Mouse (Mus musculus): ENCODE data around the gene Rmnd5a.

The Rmnd5a gene

DNA sequence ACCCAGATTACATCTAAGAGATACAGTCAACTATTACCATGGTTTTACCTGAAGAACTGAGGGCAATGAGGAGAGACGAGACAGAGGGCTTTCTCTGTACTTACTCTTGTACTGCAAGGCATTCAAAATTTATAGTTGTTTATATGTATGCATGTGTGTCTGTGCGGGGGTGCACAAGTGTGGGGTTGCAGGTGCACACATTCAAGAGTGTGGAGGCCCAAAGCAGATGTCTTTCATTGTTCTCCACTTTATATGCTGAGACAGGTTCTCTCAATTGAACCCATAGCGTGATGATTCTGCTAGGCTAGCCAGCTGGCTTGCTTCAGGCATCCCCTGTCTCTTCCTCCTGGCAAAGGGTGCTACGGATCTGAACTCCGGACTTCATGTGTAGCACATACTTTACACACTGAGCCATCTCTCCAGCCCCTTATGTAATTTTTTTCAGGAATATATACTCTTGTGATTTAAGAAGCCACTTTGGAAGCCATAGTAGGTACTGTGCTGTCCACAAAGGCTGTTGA is 69.3 kb downstream of the Rmnd5a start:
- no peak for DNase-seq (ENCODE audit: low spot score)

DNA sequence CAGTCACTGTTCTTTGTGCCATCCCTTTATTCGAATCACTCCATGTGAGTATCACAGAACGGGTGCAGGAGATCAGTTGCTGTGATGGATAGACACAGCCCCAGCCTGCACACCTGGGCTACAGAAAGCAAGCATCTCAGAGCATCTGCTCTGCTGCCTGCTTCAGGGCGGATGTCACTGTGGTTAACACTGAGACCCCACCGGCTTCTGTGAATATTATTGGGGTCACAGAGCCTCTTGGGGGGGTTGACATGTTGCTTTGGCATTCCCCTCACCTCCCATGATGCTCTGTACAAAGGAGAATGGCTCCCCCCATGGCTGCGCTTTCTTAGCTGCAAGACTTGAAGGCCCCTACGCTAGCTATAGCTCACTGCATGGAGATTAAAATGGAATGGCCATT is 71.0 kb downstream of the Rmnd5a start:
- no peak for DNase-seq (ENCODE audit: low spot score)

GRCm38 (mm10) chr6:71363995-71364394 is 76.4 kb downstream of the Rmnd5a start:
- no peak for DNase-seq (ENCODE audit: low spot score)

GRCm38 (mm10) chr6:71361156-71361670 is 79.2 kb downstream of the Rmnd5a start:
- DNase-seq (ENCODE audit: low spot score), result no peak

GRCm38 (mm10) chr6:71360751-71361150 is 79.7 kb downstream of the Rmnd5a start:
- DNase-seq (ENCODE audit: low spot score), result no peak

DNA sequence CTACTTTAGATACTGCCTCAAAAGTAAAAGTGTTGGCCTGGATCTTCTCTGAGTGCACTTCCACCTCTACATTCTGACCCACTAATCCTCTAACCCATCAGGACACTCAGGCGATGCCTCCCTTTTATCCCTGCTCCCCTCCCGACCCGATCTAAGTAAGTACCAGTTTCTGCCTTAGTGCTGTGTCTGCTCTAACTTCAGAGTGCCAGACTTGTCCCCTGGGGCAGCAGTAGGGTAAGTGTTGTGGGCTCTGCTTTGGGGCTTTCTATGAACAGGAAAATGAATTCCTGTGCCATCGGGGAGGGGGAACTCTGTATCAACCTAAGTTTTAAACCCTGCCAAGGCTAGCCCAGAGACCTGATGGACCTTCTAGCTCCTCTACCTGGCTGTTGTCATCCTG is 80.2 kb downstream of the Rmnd5a start:
- no peak for DNase-seq (ENCODE audit: low spot score)

DNA sequence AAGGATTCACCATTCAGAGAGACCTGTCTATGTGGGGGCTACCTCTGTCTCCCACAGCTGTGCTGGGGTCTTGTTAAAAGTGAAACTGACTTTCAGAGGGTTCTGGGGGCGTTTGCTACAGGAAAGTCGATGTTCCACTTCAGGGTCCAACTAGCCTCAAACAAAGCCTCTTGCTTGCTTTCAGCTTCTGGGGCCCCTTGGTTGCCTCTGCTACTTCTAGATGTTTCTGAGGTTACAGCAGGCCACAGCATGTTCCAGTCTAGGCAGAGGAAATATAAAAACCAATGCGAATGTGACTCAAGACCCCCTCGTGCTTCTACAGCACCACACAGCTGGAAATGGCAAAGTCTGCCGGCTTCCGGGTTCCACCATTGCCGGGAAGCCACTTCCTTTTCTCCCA is 82.9 kb downstream of the Rmnd5a start:
- DNase-seq (ENCODE audit: low spot score), result no peak

- no peak for DNase-seq (ENCODE audit: low spot score)
Observed at GRCm38 (mm10) chr6:71353722-71354121, 86.7 kb downstream of the Rmnd5a start.

GRCm38 (mm10) chr6:71352866-71353427 is 87.5 kb downstream of the Rmnd5a start:
- DNase-seq (ENCODE audit: low spot score), result no peak

DNA sequence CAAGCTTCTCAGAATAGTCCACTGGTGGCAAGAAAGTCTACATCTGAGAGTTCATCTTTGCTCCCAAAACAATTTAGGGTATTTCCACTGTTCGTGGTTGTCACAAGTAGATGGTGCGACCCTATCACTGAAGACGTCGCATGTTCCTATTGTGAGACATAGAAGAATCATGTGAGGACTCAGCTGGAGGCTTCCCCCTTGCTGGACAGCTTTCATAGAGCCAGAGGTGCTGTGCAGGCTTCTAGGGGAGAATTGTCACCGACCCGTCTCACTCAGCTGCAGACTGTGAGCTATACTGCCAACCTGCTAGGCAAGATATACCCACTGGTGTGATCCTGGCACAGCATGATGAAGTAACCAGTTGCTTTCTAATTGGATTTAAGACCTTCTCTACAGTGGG is 88.2 kb downstream of the Rmnd5a start:
- no peak for DNase-seq (ENCODE audit: low spot score)

DNA sequence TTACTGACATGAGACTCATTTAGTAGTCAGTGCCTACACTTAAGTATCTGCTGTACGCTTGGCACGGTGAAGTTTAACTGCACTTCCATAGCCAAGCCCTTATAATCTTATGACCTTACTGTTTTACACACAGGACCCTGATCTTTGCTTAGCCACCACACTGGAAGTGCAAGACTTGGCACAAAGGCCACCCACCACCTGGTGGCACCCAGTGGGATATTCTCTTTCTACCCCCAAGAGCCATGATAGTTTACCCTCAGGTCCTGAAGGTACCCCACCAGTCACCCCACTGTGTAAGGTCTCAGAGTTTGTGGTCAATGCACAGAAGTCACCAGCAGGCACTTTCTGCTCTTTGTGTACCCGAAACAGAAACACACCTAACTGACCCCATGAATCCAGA is 89.2 kb downstream of the Rmnd5a start:
- no peak for DNase-seq (ENCODE audit: low spot score)

DNA sequence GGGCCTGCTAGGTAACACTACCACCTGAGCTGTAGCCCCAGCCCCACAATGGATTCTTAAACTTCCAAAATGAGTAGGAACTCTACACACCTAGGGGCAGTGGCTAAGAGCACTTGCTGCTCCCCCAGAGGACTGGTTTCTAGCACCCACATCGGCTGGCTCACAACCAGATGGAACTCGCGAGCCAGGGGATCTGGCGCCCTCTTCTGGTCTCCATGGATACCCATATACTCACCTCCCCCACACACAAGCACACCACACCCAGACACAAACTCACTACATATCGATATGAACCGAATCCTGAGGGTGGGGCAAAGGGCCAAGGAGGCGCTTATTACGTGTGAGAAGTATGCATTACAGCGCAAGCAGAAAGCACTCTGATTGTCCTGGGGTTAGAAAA is 92.4 kb downstream of the Rmnd5a start:
- DNase-seq (ENCODE audit: low spot score), result no peak

GRCm38 (mm10) chr6:71341179-71341578 is 99.3 kb downstream of the Rmnd5a start:
- no peak for DNase-seq (ENCODE audit: low spot score)

- no peak for DNase-seq (ENCODE audit: low spot score)
Observed at GRCm38 (mm10) chr6:71339351-71339750, 101.1 kb downstream of the Rmnd5a start.

- DNase-seq (ENCODE audit: low spot score), result no peak
Observed at GRCm38 (mm10) chr6:71338941-71339340, 101.5 kb downstream of the Rmnd5a start.
